Comparison of ENCODE assay signal across 15 mouse cellular contexts in the genomic region with DNA sequence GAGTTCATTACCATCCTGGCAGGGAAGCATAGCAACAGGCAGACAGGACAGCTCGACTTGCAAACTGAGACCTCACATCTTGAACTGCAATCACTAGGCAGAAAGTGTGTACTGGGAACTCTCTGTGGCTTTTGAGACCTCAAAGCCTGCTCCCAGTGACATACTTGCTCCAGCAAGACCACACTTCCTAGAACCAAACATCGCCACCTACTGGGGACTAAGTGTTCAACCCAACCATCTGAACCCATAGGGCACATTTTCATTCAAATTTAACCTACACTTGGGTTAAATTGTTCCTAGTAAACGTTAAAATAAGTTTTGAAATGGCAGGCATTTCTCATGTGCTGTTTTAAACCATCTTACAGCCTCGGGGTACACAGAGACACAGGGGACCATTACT. TPM values are rescaled to one million over a fixed set of nuclear protein-coding genes. Genes with fewer than 3 reads are reported as not detected.
DNase-seq lines count a peak whose midpoint lies in the region; ATAC-seq and TF ChIP-seq lines count a peak whose summit lies in the region.
"Had no signal": no experiment of that assay in that cellular context is flagged by ENCODE, and none has a peak within 500 bp of the region (broad histone marks: within the 10 kb centered on the region; RNA-seq: fewer than 3 reads in every experiment).

No protein-coding gene starts in this region.

- H3K4me2 ChIP-seq in lung, embryonic 14.5 days, result no peak overlapping the region
- H3K4me2 ChIP-seq: limb, embryonic 15.5 days had no signal

- H3K9ac ChIP-seq in lung, embryonic 14.5 days, result no peak overlapping the region
- H3K9ac ChIP-seq: limb, embryonic 15.5 days had no signal

- no peaks in the 10 kb centered on the region for H3K9me3 ChIP-seq in lung, embryonic 14.5 days (ENCODE audit: low read depth, low read length)
- H3K9me3 ChIP-seq: limb, embryonic 15.5 days had no signal

- H3K4me3 ChIP-seq in gastrocnemius, adult 2 months, result no peak overlapping the region
- H3K4me3 ChIP-seq in lung, embryonic 14.5 days (ENCODE audit: low read depth, low read length), result no peak overlapping the region
- no peak overlapping the region for H3K4me3 ChIP-seq in small intestine, adult 2 months (ENCODE audit: low read depth, low read length)
- H3K4me3 ChIP-seq: limb, embryonic 15.5 days had no signal

- TF ChIP-seq POLR2A in small intestine, adult 2 months (IDR thresholded peaks at IDR 0.05; ENCODE audit: low read depth, low read length), result no peak

- DNase-seq in gastrocnemius, adult 2 months, result no peak
- no peak for DNase-seq in gastrocnemius, postnatal 14 days
- DNase-seq in lung, embryonic 14.5 days, result peak; percentile 44
- DNase-seq in lung, postnatal 4 days, result no peak
- DNase-seq in R1 (ENCODE audit: low read depth, low spot score), result peak; percentile 79
- no peak for DNase-seq in spleen, adult 18-20 months
- no peak for DNase-seq in left cerebral cortex, postnatal 4 days
- DNase-seq: kidney, postnatal 14 days; layer of hippocampus, postnatal 36 days had no signal

- intact Hi-C loops in gastrocnemius, adult 2 months (cut with DNase I), result no loop called here
- intact Hi-C loops in gastrocnemius, postnatal 14 days (cut with DNase I; ENCODE audit: low total_unique reads), result no loop called here
- intact Hi-C loops in left cerebral cortex, postnatal 4 days (cut with DNase I), result no loop called here

- H3K27me3 ChIP-seq in lung, embryonic 14.5 days (ENCODE audit: insufficient read depth, low read length), result peaks cover 22% of the 10 kb centered on the region
- H3K27me3 ChIP-seq in small intestine, adult 2 months (ENCODE audit: control insufficient read depth, insufficient read depth, low read length), result peaks cover 13% of the 10 kb centered on the region; the same call in 1 of the 2 replicates

- ATAC-seq in lung, embryonic 14.5 days (ENCODE audit: insufficient read depth), result no peak
- ATAC-seq: activated CD4-positive, CD25-positive, alpha-beta regulatory T cell, adult 4 months had no signal

- 30% methylated on average over 4 of the region's 4 CpGs for WGBS in lung, embryonic 14.5 days
- WGBS in small intestine, adult 2 months, result 46% methylated on average over 4 of the region's 4 CpGs

- peak; percentile 37; the same call in 1 of the 2 replicates for TF ChIP-seq CTCF in gastrocnemius, adult 2 months (IDR thresholded peaks at IDR 0.05)
- peak; percentile 37; the same call in 1 of the 2 replicates for TF ChIP-seq CTCF in lung, embryonic 14.5 days (IDR thresholded peaks at IDR 0.05; ENCODE audit: low read depth)
- 0 out of 2 replicates have a peak, but pooled peaks have one; percentile 6 for TF ChIP-seq CTCF in small intestine, adult 2 months (IDR thresholded peaks at IDR 0.05; ENCODE audit: extremely low read depth, insufficient read length, insufficient replicate concordance, low read depth, low read length)

- H3K4me1 ChIP-seq in lung, embryonic 14.5 days (ENCODE audit: insufficient read depth), result no peaks in the 10 kb centered on the region
- H3K4me1 ChIP-seq in small intestine, adult 2 months (ENCODE audit: control insufficient read depth, insufficient read depth, insufficient read length, low read length), result no peaks in the 10 kb centered on the region
- H3K4me1 ChIP-seq: limb, embryonic 15.5 days had no signal

- H3K36me3 ChIP-seq in lung, embryonic 14.5 days (ENCODE audit: insufficient read depth), result no peaks in the 10 kb centered on the region
- no peaks in the 10 kb centered on the region for H3K36me3 ChIP-seq in small intestine, adult 2 months (ENCODE audit: control insufficient read depth, insufficient read depth, low read length)
- H3K36me3 ChIP-seq: limb, embryonic 15.5 days had no signal

- no peak overlapping the region for H3K27ac ChIP-seq in gastrocnemius, adult 2 months
- no peak overlapping the region for H3K27ac ChIP-seq in lung, embryonic 14.5 days (ENCODE audit: low read depth)
- no peak overlapping the region for H3K27ac ChIP-seq in small intestine, adult 2 months (ENCODE audit: insufficient read depth, low read depth, low read length)
- H3K27ac ChIP-seq: limb, embryonic 15.5 days had no signal

RNA-seq across cellular contexts. Expression of gene Atp6v1b1, which starts 15.6 kb away (rescaled TPM):
- total RNA-seq in gastrocnemius, adult 2 months (2021), result not detected
- total RNA-seq in gastrocnemius, postnatal 14 days (2021), result not detected
- polyA plus RNA-seq in lung, embryonic 14.5 days (2014; fragmentation: Nextera tagmentation; extraction: Ambion mirVana), result not detected in 2 replicates
- not detected in 2 replicates for polyA plus RNA-seq in small intestine, adult 2 months (2012; rRNA removed)
- 1 to 10 TPM in 1 of 2 experiments, under 1 TPM in 1; 0.68 to 1.0 TPM for total RNA-seq in left cerebral cortex, postnatal 4 days (2021)
- total RNA-seq: megakaryocyte, adult 5-6 weeks had no signal
- polyA plus RNA-seq: activated CD4-positive, CD25-positive, alpha-beta regulatory T cell, adult 4 months; cortical plate, adult 2 months; hindbrain, embryonic 11.5 days; limb, embryonic 15.5 days had no signal

RNA-seq across cellular contexts. Expression of gene Vax2, which starts 16.1 kb away (rescaled TPM):
- total RNA-seq in gastrocnemius, adult 2 months (2021), result not detected
- not detected for total RNA-seq in gastrocnemius, postnatal 14 days (2021)
- polyA plus RNA-seq in lung, embryonic 14.5 days (2014; fragmentation: Nextera tagmentation; extraction: Ambion mirVana), result not detected in 2 replicates
- polyA plus RNA-seq in small intestine, adult 2 months (2012; rRNA removed), result 0.15 TPM in 1 of 2 replicates, not detected in the other
- not detected for total RNA-seq in left cerebral cortex, postnatal 4 days (2021)
- total RNA-seq: layer of hippocampus, postnatal 36 days; megakaryocyte, adult 5-6 weeks had no signal
- polyA plus RNA-seq: cortical plate, adult 2 months had no signal

RNA-seq across cellular contexts. Expression of gene Ankrd53, which starts 35.3 kb away (rescaled TPM):
- total RNA-seq in gastrocnemius, adult 2 months (2021), result not detected
- total RNA-seq in gastrocnemius, postnatal 14 days (2021), result not detected
- polyA plus RNA-seq in lung, embryonic 14.5 days (2014; fragmentation: Nextera tagmentation; extraction: Ambion mirVana), result 0.21 TPM in 1 of 2 replicates, not detected in the other
- not detected in 2 replicates for polyA plus RNA-seq in small intestine, adult 2 months (2012; rRNA removed)
- not detected for total RNA-seq in left cerebral cortex, postnatal 4 days (2021)
- total RNA-seq: layer of hippocampus, postnatal 36 days; megakaryocyte, adult 5-6 weeks had no signal
- polyA plus RNA-seq: activated CD4-positive, CD25-positive, alpha-beta regulatory T cell, adult 4 months; cortical plate, adult 2 months had no signal

RNA-seq across cellular contexts. Expression of gene Tex261, which starts 48.4 kb away (rescaled TPM):
- total RNA-seq in gastrocnemius, adult 2 months (2021), result 10 to 100 TPM; 42.0 to 47.9 TPM
- total RNA-seq in gastrocnemius, postnatal 14 days (2021), result 10 to 100 TPM; 35.5 to 35.8 TPM
- polyA plus RNA-seq in lung, embryonic 14.5 days (2014; fragmentation: Nextera tagmentation; extraction: Ambion mirVana), result 74.7 and 77.4 TPM in 2 replicates
- 53.8 and 90.5 TPM in 2 replicates for polyA plus RNA-seq in small intestine, adult 2 months (2012; rRNA removed)
- total RNA-seq in left cerebral cortex, postnatal 4 days (2021), result 10 to 100 TPM; 51.3 to 58.7 TPM

RNA-seq across cellular contexts. Expression of gene Cd207, which starts 49.5 kb away (rescaled TPM):
- total RNA-seq in gastrocnemius, adult 2 months (2021), result not detected
- not detected for total RNA-seq in gastrocnemius, postnatal 14 days (2021)
- polyA plus RNA-seq in lung, embryonic 14.5 days (2014; fragmentation: Nextera tagmentation; extraction: Ambion mirVana), result not detected in 2 replicates
- not detected in 2 replicates for polyA plus RNA-seq in small intestine, adult 2 months (2012; rRNA removed)
- not detected for total RNA-seq in left cerebral cortex, postnatal 4 days (2021)
- total RNA-seq: layer of hippocampus, postnatal 36 days; megakaryocyte, adult 5-6 weeks had no signal
- polyA plus RNA-seq: activated CD4-positive, CD25-positive, alpha-beta regulatory T cell, adult 4 months; cortical plate, adult 2 months; hindbrain, embryonic 11.5 days; limb, embryonic 15.5 days had no signal

Comparison
In these comparisons a context has a peak if more than half of its experiments do, and no peak if none do; other contexts are left out.
1. DNase-seq: peak in lung, embryonic 14.5 days (single experiment) and R1 (single experiment); none in gastrocnemius, adult 2 months (single experiment), gastrocnemius, postnatal 14 days (single experiment), lung, postnatal 4 days (0 of 2), spleen, adult 18-20 months (0 of 2) and left cerebral cortex, postnatal 4 days (single experiment).
2. Peak in every context shown above with its lines, with median percentiles within 50 percentile points of each other: CTCF ChIP-seq.